Mouse (Mus musculus): Measurements from ENCODE around the gene Hmcn1.

DNA sequence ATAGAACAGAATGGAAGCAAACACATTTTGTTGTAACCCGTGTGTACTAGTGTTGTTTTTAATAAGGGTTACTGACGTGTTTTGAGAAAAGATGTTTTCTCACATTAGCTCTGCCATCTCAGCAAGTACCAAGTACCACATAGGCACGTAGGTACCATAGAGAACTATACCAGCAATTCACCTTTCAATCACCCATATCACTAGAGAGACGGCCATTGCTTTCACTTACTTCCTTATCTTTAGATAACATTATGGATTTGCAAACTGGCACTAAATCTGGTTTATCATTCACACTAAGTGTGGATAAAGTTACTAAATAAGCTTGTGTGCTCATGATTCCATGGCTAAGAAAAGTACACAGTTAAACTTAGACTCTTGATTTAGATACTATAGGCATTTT is 387.1 kb downstream of the Hmcn1 start:
- TF ChIP-seq POLR2A (IDR thresholded peaks at IDR 0.05; ENCODE audit: borderline replicate concordance, low read depth, low read length): no peak
- TF ChIP-seq CTCF (IDR thresholded peaks at IDR 0.05; ENCODE audit: low read depth, low read length): no peak

Measured in bone marrow macrophage, adult 2 months (primary cell).